Mouse (Mus musculus) heart, adult 11 months (tissue): Measurements from ENCODE around the gene Klf3.

ENCODE experiments used
- DNase-seq: peaks from one replicate; pipeline ENCODE4 v3.0.0; 2022

The Klf3 gene

DNA sequence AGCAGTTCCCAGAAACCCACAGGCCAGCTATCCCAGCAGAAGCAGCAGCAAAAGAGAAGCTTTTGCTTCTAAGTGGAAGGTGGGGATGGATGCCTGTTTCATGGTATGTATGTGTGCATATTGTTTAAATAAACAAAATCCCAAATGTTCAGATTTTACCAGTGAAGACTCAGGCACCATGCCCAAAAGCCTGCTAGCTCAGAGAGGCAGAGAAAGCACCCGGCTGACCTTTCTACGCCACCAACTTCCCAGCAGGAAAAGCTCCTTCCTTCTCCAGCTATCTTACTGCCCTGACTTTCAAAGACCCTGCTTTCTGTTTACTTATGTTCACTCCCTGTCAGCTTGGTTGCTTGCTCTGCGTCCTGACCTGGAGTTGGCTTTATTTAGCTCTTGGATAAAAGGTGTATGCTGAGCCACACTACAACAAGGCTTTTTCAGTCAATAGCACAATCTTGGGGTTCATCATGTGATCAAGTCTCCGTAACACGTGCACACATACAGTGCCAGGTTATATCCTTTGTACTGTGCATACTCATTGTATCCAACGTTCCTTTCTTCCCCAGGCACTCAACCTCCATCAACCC, 35.9 kb downstream of the Klf3 start:
- peak; percentile 84 for DNase-seq

- peak; percentile 95 for DNase-seq
Measured at GRCm38 (mm10) chr5:64840087-64840486, 36.9 kb downstream of the Klf3 start.

- peak; percentile 27 for DNase-seq
Measured at GRCm38 (mm10) chr5:64844622-64845021, 41.4 kb downstream of the Klf3 start.

DNA sequence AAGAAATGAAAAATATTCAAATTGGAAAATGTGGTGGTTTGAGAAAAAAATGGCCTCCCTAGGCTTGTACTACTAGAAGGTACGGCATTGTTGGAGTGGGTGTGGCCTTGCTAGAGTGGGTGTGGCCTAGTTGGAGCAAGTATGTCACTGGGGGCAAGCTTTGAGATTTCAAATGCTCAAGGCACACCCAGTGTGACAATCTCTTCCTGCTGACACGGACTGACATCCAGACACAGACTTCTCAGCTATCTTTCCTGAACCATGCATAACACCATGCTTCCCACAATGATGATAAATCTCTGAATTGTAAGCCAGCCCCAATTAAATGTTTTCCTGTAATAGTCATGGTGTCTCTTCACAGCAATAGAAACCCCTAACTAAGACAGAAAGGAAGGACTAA, 44.1 kb downstream of the Klf3 start:
- DNase-seq = peak; percentile 61

DNA sequence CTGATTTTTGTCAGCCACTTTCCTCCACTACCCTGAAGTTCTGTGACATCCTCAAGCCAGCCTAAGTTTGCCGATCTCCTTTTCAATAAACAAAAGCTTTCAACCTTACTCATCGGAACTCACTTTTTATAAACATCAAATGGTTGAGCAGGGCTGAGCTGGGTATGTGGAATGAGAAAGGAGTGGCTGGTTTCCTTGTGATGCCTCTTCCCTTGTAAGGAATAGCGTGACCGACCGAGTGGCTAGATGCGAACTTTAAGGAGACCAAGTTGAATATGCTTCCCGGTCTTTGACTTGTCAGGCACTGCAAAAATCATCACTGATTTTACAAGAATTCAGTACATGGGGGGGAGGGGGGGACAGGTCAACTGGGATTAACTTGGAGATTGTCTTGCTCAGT, 46.7 kb downstream of the Klf3 start:
- DNase-seq = peak; percentile 40

DNA sequence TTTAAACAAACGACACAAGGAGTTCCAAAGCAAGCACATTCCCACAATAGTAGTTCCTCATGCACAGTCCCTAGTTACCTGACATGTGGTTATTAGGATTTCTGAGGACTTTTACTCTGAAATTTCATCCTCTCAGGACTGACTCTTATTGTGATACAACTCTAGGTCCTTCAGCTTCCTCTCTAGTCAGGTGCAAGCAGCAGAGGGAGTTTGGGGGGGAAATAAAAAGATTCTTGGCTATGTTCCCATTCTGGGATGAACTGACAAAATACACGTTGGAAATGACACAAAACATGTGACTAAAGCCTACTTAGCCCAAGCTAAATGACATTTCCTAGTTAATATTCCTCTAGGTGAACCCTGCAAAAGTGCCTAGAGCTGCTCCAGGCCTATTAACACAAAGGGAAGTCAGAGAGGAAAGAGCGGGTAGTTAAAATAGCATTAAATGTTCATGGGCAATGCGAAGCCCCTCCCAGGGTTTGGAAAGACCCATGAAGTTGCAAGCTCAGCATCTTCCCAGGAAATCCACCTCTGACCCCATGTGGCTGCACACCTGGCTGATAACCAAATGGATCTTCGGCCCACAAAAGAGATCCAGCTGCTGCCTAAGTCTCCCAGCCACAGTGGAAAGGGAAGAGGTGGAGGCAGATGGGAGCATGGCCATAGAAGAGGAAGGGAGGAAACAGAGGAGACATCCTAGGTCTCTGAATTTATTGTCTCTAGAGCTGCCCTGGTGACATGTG, 49.6 kb downstream of the Klf3 start:
- peak; percentile 90 for DNase-seq

- DNase-seq = no peak
Measured at GRCm38 (mm10) chr5:64853421-64853820, 50.2 kb downstream of the Klf3 start.

- DNase-seq = peak; percentile 23
Measured at GRCm38 (mm10) chr5:64855199-64855598, 52.0 kb downstream of the Klf3 start.

- DNase-seq = peak; percentile 87
Measured at GRCm38 (mm10) chr5:64860900-64861470, 57.8 kb downstream of the Klf3 start.

DNA sequence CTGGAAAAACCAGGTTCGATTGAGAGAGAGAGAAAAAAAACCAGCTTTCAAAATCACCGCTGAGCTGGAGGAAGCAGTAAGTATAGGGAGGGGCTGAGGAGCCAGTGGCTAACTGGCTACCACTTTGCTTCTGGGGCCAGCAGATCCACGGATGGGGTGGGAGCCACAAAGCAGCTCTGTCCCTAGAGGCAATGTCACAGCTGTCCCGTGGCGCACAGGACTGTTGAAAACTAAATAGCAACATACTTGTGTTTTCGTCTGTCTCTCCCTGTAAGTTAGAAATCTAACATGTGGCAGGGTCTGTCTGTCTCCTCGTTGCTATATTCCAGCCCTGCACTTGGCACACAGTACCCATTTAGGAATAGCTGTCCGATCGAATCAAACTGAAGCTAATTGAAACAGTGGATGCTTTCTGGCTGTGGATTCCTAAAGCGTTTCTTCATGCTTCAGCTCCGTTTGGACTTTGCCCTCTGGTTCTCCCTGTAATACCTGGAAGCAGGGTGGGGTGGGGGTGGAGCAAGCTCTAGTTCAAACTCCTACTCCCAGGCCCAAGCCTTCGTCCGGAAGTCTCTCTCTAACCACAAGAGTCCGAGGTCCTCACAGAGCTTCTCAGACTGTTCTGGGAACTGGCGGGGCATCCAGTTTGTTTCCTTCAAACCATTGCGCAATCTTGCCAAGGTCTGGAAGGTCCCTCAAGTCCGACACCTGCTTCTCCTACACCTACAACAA, 58.4 kb downstream of the Klf3 start:
- peak; percentile 97 for DNase-seq

- DNase-seq = peak; percentile 97
Measured at GRCm38 (mm10) chr5:64862269-64862668, 59.1 kb downstream of the Klf3 start.

- DNase-seq = peak; percentile 98
Measured at GRCm38 (mm10) chr5:64864699-64865108, 61.5 kb downstream of the Klf3 start.

DNA sequence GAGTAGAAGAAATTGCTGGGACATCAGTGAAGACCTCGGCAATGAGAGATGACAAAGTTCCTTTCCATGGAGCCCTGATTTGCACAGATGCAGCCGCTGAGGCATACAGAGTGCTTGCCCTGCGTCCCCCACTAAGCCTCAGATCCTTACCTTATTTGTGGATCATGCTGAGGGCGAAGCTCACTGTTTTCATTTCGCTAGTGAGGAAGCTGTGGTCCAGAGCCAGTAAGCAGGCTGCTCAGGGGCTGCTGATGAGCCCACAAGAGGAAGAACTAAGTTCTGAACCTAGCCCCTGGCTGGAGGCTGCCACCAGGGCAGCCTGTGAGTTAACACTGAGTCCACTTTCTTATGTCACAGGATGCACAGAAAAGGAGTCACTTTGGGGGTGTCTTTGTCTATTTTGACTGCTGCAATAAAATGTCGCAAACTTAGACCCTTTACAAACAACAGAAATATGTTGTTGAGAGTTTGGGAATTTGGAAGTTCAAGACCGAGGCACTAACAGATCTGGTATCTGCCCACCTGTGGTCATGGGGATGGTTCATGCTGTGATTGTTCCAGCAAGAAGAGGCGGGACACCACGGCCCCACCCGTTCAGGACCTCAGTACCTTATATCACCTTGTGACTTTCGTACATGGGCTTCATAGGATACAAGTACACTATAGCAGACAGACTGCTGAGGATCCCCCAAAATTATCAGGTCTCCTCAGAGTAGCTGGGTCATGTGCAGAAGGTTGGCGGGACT, 62.2 kb downstream of the Klf3 start:
- peak; percentile 92 for DNase-seq

GRCm38 (mm10) chr5:64866331-64867050, 63.3 kb downstream of the Klf3 start:
- DNase-seq = peak; percentile 98

DNA sequence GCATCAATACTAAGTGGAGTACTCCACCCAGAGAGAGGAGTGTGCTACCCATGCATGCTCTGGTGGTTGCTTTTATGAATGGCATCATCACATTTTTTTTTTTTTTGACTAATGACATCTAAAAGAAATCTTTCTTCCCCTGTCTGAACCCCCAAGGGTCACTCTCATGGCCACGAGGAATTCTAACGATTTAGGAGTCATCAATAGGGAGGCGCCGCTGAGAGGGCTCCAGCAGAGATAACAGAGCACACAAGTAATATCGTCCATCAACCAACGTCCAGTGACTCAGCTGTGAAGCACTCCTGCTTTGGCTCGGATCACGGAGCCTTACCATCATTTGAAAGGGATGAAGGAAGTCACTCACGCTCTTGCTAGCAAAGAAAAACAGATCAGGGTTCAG, 63.9 kb downstream of the Klf3 start:
- peak; percentile 89 for DNase-seq

DNA sequence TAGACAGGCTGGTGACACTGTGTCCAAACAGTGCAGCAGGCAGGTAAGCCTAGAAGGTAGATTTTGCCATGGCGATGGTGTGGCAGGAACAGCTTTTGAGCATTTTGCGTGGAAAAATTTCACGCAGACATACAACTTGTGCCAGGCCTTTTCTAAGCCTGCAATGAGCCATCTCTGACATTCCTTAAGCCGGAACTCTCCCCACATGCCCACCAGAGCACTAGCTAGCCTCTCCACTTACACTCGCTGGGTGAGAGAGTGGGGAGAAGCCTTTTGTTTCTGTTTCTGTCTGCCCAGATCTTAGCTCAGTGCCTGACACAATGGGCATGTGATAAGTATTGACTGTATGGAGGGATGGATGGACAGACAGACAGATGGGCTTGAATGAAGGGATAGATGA, 64.4 kb downstream of the Klf3 start:
- peak; percentile 76 for DNase-seq

DNA sequence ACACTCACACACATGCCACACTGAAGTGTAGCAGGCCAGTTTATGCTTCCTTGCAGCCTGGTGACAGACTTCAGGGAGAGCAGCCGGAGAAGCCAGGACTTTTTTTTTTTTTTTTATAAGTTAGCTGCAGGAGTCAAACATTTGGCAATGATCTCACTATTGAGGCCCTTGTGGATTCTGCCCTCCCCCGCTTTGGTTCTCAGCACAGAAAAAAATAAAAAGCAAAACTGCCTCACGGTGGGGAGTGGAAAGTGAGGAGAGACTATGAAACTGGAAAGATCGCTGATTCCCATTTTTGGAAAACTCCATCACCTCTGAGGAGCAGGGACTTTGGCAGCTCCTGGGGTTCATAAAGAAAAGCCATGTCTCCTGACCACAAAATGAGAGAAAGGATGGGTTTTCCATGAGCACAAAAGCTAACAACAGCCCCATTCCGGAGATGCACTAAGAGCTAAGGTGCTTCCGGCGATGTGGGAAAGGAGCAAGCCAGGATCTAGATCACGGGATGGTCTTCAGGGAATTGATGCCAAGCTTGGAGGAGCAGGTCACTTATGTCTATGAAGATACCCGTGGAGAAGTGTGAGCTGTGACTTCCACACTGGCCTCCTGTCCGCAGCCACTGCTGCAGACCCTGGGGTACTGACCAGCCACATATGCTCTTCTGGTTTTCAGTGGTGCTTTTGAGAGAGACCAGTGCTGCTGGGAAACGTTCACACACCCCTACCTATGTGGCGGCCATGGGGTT, 73.1 kb downstream of the Klf3 start:
- peak; percentile 94 for DNase-seq

DNA sequence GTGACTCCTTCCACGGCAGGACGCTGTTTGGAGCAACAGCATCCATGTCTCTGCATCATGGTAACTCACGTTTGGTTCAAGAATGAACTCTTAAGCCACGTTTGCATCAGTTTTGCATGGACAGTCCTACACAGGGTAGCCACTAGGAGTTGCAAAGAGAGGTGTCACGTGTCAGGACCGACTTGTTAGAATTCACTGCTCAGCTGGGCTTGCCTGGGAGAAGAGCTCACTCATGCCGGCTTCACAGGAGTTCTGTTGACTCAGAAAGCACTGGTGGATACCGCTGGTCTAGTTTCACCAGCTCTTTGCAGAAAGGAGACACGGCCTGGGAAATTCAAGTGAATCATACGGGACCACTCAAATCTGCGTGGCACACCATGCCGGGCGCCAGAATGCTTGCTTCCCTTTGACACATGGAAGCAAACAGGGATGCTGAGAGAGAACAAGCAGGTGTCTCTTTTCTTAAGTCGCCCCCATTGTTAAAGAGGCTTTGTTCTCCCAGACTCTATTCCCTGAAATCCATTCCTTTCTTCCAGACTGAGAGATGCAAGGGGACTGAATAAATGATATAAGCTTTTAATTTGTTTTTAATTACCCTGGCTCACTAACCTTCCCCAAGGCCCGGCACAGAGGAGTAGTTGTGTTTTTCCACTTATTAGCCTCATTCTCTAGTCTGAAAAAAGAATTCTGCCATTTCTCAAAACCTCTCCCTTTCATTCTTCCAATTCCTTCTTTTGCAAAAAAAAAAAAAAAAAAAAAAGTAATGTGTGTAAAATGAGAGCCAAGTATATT, 74.2 kb downstream of the Klf3 start:
- peak; percentile 89 for DNase-seq

DNA sequence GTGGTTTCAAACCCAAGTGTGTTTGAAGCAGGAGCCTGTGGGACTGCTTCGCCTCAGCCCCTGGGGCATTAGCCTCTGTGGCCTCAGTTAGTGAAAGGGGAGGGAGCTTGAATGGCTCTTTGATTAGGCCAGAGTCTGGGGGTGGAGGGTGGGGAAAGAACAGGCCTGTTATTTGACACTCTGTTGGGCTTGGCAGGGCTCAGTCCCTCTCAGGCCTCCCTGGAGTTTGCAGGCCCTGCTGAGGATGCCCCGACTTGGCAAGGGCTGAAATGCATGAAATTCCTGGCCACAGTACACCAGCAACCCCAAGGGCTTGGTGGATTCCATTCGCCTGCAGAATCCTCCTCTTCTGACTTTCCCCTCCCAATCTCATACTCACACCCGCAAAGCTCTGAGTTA, 74.8 kb downstream of the Klf3 start:
- peak; percentile 98 for DNase-seq

- DNase-seq = peak; percentile 61
Measured at GRCm38 (mm10) chr5:64878526-64878925, 75.3 kb downstream of the Klf3 start.

- peak; percentile 1 for DNase-seq
Measured at GRCm38 (mm10) chr5:64879241-64879640, 76.1 kb downstream of the Klf3 start.
